Mouse (Mus musculus) forebrain, postnatal 0 days (tissue): ENCODE data around the gene Nsd2. TPM values are rescaled to one million over a fixed set of nuclear protein-coding genes. Genes with fewer than 3 reads are reported as not detected.

ENCODE experiments used
- ATAC-seq: fragments of 200-750 bp; cut with Nextera tagmentation; 2 replicates; pipeline ENCODE4 v1.8.0; 2017; ENCODE audit warnings: mild to moderate bottlenecking, moderate library complexity
- DNase-seq: peaks from one replicate; pipeline ENCODE4 v3.0.0-alpha.2; 2015
- H3K27ac ChIP-seq: fragments of 300-500 bp; sonication (generic); 2 replicates; pipeline ENCODE4 v1.5.1; 2014; ENCODE audit warnings: low read depth, mild to moderate bottlenecking, antibody characterized with exemption, low read length, moderate library complexity, mixed read lengths
- H3K27me3 ChIP-seq: fragments of 300-500 bp; sonication (generic); 2 replicates; pipeline ENCODE4 v1.6.1; 2014; ENCODE audit warnings: mild to moderate bottlenecking, low read length, mixed read lengths; ENCODE audit not compliant: insufficient read depth
- H3K36me3 ChIP-seq: fragments of 300-500 bp; sonication (generic); 2 replicates; pipeline ENCODE4 v1.6.1; 2014; ENCODE audit warnings: mild to moderate bottlenecking, moderate library complexity; ENCODE audit not compliant: insufficient read depth
- H3K4me1 ChIP-seq: fragments of 300-500 bp; sonication (generic); 2 replicates; pipeline ENCODE4 v1.6.1; 2014; ENCODE audit warnings: antibody characterized with exemption; ENCODE audit not compliant: insufficient read depth
- H3K4me2 ChIP-seq: fragments of 300-500 bp; sonication (generic); 2 replicates; pipeline ENCODE4 v1.6.1; 2014; ENCODE audit warnings: low read depth, mild to moderate bottlenecking, moderate library complexity
- H3K4me3 ChIP-seq: fragments of 300-500 bp; sonication (generic); 2 replicates; pipeline ENCODE4 v1.5.1; 2014; ENCODE audit warnings: low read depth, low read length, mixed read lengths
- H3K9ac ChIP-seq: fragments of 300-500 bp; sonication (generic); 2 replicates; pipeline ENCODE4 v1.6.1; 2014; ENCODE audit warnings: mild to moderate bottlenecking
- H3K9me3 ChIP-seq: fragments of 300-500 bp; sonication (generic); 2 replicates; pipeline ENCODE4 v1.6.1; 2016; ENCODE audit warnings: low read length
- CTCF ChIP-seq: sonication (generic); IDR thresholded peaks from 2 replicates; pipeline ENCODE4 v1.5.1; 2016; ENCODE audit warnings: antibody characterized with exemption, control low read depth, low read depth
- WGBS: fragments of 180-500 bp; shearing (Covaris S2); extraction: QIAGEN DNeasy Blood & Tissue Kit; methylation state at CpG from one replicate; pipeline ENCODE4 v1.1.7; 2014; 5-methylcytosine and 5-hydroxymethylcytosine counted together
- polyA plus RNA-seq: library from polyadenylated mRNA; unstranded; fragments of >200 nt; fragmentation: Nextera tagmentation; extraction: Ambion mirVana; gene quantifications from 2 replicates; pipeline ENCODE4 v1.2.1, GENCODE M21; 2015
- total RNA-seq: library from RNA; depleted of rRNA; stranded (reverse); fragments of >200 nt; gene quantifications from 2 replicates; pipeline ENCODE4 v1.2.3, GENCODE M21; 2014; rRNA removed

Nsd2 gene
- total RNA-seq, result 98.3 and 127 TPM in 2 replicates
- polyA plus RNA-seq, result 46.4 and 58.6 TPM in 2 replicates

DNA sequence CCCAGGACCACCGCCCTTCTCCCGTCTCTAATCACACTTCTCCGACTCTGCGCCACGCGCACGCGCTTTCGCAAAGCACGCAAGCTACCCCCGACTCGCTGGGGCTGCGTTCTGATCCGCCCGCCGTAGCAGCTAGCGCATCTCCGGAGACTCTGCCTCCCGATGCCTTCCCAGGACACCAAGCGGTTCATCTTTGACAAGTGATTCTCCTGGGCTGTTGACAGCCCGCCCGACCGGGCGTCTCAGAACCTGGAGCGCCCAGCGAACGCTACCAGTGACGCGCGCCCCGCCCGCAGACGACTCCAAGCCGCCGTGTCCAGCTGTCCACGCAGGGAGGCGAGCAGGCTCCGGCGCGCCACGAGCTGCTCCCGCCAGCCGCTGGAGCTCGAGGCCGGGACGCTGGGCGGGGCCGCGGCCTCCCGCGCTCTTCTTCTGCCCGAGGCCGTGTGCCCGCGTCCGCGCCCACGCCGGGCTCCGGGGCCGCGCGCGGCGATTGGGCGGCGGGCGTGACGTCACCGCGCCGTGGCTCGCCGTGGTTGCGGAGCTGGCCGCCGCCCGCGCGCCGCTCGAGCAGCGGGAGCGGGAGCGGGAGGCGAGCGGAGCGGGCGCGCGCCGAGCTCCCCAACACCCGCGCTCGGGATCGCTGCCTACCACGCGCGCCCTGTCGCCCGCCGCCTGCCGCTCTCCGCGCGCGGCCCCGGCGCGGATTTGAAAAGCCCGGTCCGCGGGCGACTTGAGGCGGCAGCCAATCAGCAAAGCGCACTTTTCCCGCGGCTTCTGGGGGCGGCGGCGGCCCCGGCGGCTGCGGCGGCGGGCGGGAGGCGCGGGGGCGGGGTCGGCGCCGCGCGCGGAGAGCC is at the start of gene Nsd2:
TSS of gene Nsd2 (plus strand) at position 850 of the 857 bp plus-strand sequence.
- no peak for TF ChIP-seq CTCF
- Histone ChIP-seq H3K27ac (peak within 1 kb of the TSS; percentile 99), H3K4me2 (peak within 1 kb of the TSS; percentile 80), H3K4me3 (peak within 1 kb of the TSS; percentile 100), H3K27me3 (no peaks in the 10 kb centered on the region), H3K36me3 (no peaks in the 10 kb centered on the region), H3K9ac (peak within 1 kb of the TSS; percentile 98), H3K4me1 (peaks cover 21% of the 10 kb centered on the region), H3K9me3 (no peaks in the 10 kb centered on the region)
- ATAC-seq (peak; percentile 90), DNase-seq (peak; percentile 99)
- under 1% methylated on average over 59 of the region's 136 CpGs for WGBS

DNA sequence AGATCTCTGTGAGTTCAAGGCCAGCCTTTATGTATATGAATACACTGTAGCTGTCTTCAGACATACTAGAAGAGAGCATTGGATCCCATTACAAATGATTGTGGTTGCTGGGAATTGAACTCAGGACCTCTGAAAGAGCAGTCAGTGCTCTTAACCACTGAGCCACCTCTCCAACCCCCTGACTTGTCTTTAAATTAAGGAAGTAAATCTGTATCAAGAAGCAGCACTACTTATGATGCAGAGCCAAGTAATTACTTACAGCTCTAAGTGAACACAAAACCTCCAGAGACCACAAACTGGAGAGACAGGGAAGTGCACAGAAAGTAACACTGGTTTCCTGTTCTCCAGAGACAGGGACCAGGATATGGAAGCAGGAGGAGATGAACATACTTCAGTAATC is 43.3 kb upstream of the Nsd2 start:
- H3K4me2 ChIP-seq, result no peak overlapping the region
- no peak for TF ChIP-seq CTCF
- H3K27me3 ChIP-seq, result no peaks in the 10 kb centered on the region
- no peak for ATAC-seq
- H3K4me3 ChIP-seq, result no peak overlapping the region
- no peaks in the 10 kb centered on the region for H3K9me3 ChIP-seq
- peaks cover 13% of the 10 kb centered on the region for H3K4me1 ChIP-seq
- H3K9ac ChIP-seq, result no peak overlapping the region
- peaks cover 33% of the 10 kb centered on the region for H3K36me3 ChIP-seq
- no peak overlapping the region for H3K27ac ChIP-seq
- no peak for DNase-seq

DNA sequence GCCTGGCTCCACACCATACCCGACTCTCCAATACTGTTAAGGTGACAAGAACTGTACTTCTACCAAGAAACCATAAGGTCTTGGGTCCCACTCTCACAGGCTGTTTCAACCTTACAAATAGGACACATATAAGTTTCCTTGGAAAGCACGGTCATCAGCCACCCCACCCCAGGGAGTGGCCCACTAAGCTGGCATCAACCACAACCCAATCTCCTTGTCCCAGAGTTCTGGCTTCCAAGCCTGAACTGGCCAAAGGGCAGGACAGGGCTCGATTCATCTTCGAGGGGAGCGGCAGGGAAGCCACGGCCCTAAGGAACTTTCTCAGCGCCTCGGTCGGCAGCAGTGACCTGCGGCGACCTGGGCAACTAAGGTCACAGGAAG is 38.6 kb upstream of the Nsd2 start:
- TF ChIP-seq CTCF, result no peak
- WGBS, result 5% methylated on average over 11 of the region's 11 CpGs
- Histone ChIP-seq H3K27me3 (no peaks in the 10 kb centered on the region), H3K4me2 (peak overlapping the region; percentile 79), H3K9ac (peak overlapping the region; percentile 84), H3K36me3 (peaks cover 16% of the 10 kb centered on the region), H3K9me3 (no peaks in the 10 kb centered on the region), H3K4me1 (peaks cover 13% of the 10 kb centered on the region), H3K27ac (peak overlapping the region; percentile 83; the same call in 1 of the 2 replicates), H3K4me3 (peak overlapping the region; percentile 70)
- ATAC-seq, result no peak
- DNase-seq, result peak; percentile 9

DNA sequence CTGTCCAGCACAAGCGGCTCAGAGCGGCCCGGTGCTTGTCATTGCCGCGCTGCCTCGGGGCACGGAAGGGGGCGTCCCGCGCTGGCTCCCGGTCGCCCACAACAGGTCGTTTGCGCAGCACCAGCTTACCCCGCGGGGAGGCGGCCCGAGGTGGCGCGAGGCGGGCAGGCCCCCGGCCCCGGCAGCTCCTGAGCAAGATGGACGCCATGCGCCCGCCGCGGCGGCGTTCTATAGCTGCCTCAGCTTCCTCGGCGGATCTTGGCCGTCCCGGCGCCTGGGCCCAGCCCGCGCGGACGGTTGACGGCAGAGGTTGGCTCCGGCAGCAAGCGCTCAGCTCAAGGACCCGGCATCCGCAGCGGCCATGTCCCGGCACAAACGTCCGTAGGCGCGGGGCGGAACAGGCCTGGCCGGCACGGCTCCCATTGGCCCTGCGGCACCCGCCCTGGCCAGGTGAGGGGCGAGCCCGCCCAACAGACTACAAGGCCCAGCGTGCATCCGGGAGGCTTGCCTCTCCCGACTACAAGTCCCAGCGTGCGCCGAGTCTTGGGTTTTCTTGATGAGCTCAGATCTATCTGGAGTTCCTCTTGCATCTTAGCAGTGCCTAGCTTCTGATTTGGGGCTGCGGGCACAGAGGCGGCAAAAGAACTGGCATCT is 38.1 kb upstream of the Nsd2 start, which contains the start of gene Letm1:
TSS of gene Letm1 (minus strand) at position 473 of the 654 bp plus-strand sequence.
- H3K9ac ChIP-seq, result peak within 1 kb of the TSS; percentile 84
- peak within 1 kb of the TSS; percentile 83 for H3K27ac ChIP-seq
- under 1% methylated on average over 61 of the region's 65 CpGs for WGBS
- ATAC-seq, result peak; percentile 99
- peak; percentile 53 for TF ChIP-seq CTCF
- DNase-seq, result peak; percentile 95
- peak within 1 kb of the TSS; percentile 79 for H3K4me2 ChIP-seq
- no peaks in the 10 kb centered on the region for H3K9me3 ChIP-seq
- peak within 1 kb of the TSS; percentile 70 for H3K4me3 ChIP-seq
- H3K27me3 ChIP-seq, result no peaks in the 10 kb centered on the region
- peaks cover 10% of the 10 kb centered on the region for H3K36me3 ChIP-seq
- H3K4me1 ChIP-seq, result peaks cover 13% of the 10 kb centered on the region

DNA sequence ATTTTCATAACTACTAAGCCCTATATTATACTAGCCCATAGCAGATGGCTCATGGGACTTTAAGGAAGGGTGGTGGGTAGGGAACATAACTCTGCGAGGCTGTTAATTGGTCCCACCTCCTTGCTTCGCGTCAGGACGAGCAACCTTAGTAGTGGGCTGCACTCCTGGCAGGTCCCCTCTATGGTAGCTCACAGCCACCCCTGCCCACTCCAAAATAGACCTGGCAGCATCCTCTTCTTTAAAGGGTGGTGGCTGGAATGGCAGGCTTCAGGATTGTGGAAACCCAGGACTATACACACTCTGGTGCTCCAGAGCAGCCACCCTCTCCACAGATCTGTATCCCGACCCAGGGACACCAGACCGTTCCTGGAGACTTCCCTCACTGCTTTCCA is 37.5 kb upstream of the Nsd2 start:
- DNase-seq (no peak), ATAC-seq (peak; percentile 64; the same call in 1 of the 2 replicates)
- Histone ChIP-seq H3K9me3 (no peaks in the 10 kb centered on the region), H3K4me1 (peaks cover 13% of the 10 kb centered on the region), H3K9ac (peak overlapping the region; percentile 84), H3K27ac (peak overlapping the region; percentile 83; the same call in 1 of the 2 replicates), H3K36me3 (peaks cover 5% of the 10 kb centered on the region), H3K4me2 (peak overlapping the region; percentile 79), H3K27me3 (no peaks in the 10 kb centered on the region), H3K4me3 (peak overlapping the region; percentile 70)
- TF ChIP-seq CTCF, result no peak
- 12% methylated on average over 6 of the region's 6 CpGs for WGBS

DNA sequence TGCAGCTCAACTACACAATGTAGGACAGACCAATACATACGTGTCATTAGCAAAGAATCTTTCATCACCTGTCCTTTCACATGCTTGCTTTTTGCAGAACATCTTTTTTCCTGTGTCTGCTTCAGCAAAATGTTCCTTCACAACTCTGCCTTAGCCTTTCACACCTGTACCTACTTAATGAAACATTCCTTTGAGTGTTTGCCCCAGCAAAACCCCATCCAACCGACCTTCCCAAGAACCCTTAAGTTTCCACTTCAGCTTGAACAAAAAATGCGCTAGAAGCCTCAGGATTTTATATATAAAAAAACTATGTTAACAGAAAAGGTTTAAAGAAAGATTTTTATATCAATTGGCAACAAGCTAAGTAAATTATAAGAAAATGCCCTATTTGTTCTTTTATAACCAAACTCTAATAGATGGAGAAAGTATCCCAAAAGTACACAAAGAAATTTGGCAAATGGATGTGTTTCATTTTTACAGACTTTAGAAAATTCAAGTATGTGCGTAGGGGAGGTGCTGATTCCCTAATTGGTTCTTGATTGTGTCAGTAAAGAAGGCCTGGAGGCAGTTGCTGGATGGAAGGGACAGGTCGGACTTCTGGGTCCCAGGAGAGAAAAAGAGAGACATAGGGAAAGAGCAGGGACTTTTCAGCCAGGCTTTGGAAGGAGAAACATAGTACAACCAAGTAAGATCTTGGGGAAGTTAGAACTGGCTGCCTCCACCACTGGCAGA is 28.4 kb upstream of the Nsd2 start:
- Histone ChIP-seq H3K27me3 (no peaks in the 10 kb centered on the region), H3K9me3 (no peaks in the 10 kb centered on the region), H3K36me3 (no peaks in the 10 kb centered on the region), H3K4me3 (no peak overlapping the region), H3K4me1 (no peaks in the 10 kb centered on the region), H3K27ac (no peak overlapping the region), H3K9ac (no peak overlapping the region), H3K4me2 (no peak overlapping the region)
- no peak for DNase-seq
- WGBS, result 77% methylated on average over 5 of the region's 5 CpGs
- TF ChIP-seq CTCF, result no peak
- no peak for ATAC-seq
